Mouse (Mus musculus) retina, postnatal 7 days (tissue): ENCODE results near the gene Evi5l.

Experiments
- DNase-seq: peaks from one replicate; pipeline ENCODE4 v3.0.0-alpha.2; 2012; ENCODE audit warnings: low read depth, low spot score

The Evi5l gene

GRCm38 (mm10) chr8:4165852-4166751 lies at the start of gene Evi5l:
Gene Evi5l (plus strand): TSS chr8:4166567.
- DNase-seq = peak; percentile 100

GRCm38 (mm10) chr8:4133798-4134197 lies 32.6 kb upstream of the Evi5l start, which contains the start of gene Cd209g:
Gene Cd209g (plus strand): TSS chr8:4134098.
- no peak for DNase-seq

- DNase-seq = peak; percentile 78
Observed at GRCm38 (mm10) chr8:4139660-4140646, 26.4 kb upstream of the Evi5l start.

GRCm38 (mm10) chr8:4141721-4142120 lies 24.6 kb upstream of the Evi5l start:
- no peak for DNase-seq

- no peak for DNase-seq
Observed at GRCm38 (mm10) chr8:4147272-4147671, 19.1 kb upstream of the Evi5l start.

- no peak for DNase-seq
Observed at GRCm38 (mm10) chr8:4154878-4155277, 11.5 kb upstream of the Evi5l start.

GRCm38 (mm10) chr8:4162786-4163185 lies 3.6 kb upstream of the Evi5l start:
- no peak for DNase-seq

- DNase-seq = no peak
Observed at GRCm38 (mm10) chr8:4165176-4165851, 1.1 kb upstream of the Evi5l start.

- DNase-seq = no peak
Observed at GRCm38 (mm10) chr8:4166881-4167525, 636 bp downstream of the Evi5l start.

- DNase-seq = no peak
Observed at GRCm38 (mm10) chr8:4167918-4168317, 1.6 kb downstream of the Evi5l start.

GRCm38 (mm10) chr8:4172486-4172885 lies 6.1 kb downstream of the Evi5l start:
- no peak for DNase-seq

- DNase-seq = no peak
Observed at GRCm38 (mm10) chr8:4174018-4174417, 7.7 kb downstream of the Evi5l start.

GRCm38 (mm10) chr8:4183409-4183808 lies 17.0 kb downstream of the Evi5l start:
- DNase-seq = no peak

- DNase-seq = no peak
Observed at GRCm38 (mm10) chr8:4186151-4186550, 19.8 kb downstream of the Evi5l start.

- no peak for DNase-seq
Observed at GRCm38 (mm10) chr8:4188605-4189004, 22.2 kb downstream of the Evi5l start.

GRCm38 (mm10) chr8:4189031-4189722 lies 22.8 kb downstream of the Evi5l start:
- DNase-seq = no peak

- DNase-seq = no peak
Observed at GRCm38 (mm10) chr8:4192305-4192704, 25.9 kb downstream of the Evi5l start.

- DNase-seq = peak; percentile 81
Observed at GRCm38 (mm10) chr8:4192807-4193587, 26.6 kb downstream of the Evi5l start.

GRCm38 (mm10) chr8:4193588-4193894 lies 27.2 kb downstream of the Evi5l start:
- DNase-seq = no peak

GRCm38 (mm10) chr8:4201321-4201720 lies 35.0 kb downstream of the Evi5l start:
- DNase-seq = no peak
